Mouse (Mus musculus) myocyte (in vitro differentiated cells): ENCODE results near the gene Gmnn.

ENCODE experiments used
- E2F4 ChIP-seq: IDR thresholded peaks from one replicate; pipeline ENCODE4 v1.6.1; 2011; ENCODE audit warnings: mild to moderate bottlenecking, control low read depth, moderate library complexity; ENCODE audit not compliant: insufficient read depth
- POLR2A ChIP-seq: IDR thresholded peaks from one replicate; pipeline ENCODE4 v1.6.1; 2011; ENCODE audit warnings: low read depth, mild to moderate bottlenecking, control low read depth, moderate library complexity; ENCODE audit not compliant: insufficient read length
- SRF ChIP-seq: IDR thresholded peaks from one replicate; pipeline ENCODE4 v1.6.1; 2011; ENCODE audit warnings: low read depth; ENCODE audit not compliant: control insufficient read depth, insufficient read length

DNA sequence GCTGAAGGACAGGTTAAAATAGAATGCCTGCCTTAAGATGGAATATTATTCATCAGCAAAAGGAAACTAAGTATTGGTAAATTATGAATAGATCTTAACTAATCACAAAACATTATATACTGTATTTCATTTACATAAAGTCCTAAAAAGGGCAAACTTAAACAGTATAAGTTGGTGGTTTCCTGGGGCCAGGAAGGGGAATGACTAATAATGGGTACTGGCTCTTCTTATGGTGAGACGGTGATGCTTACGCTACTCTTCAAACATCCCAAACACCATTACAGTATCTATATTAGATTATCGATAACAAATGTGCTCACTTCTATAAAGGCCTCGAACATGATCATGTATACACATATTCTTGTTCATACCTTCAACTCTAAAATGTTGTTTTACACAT is 37.0 kb upstream of the Gmnn start:
- TF ChIP-seq POLR2A = no peak
- TF ChIP-seq SRF = no peak
- TF ChIP-seq E2F4 = no peak
